Mouse (Mus musculus): Measurements from ENCODE around the gene Cadps. TPM values are rescaled to one million over a fixed set of nuclear protein-coding genes. Genes with fewer than 3 reads are reported as not detected.

Gene Cadps
- total and polyA plus RNA-seq, 2 experiments = under 0.01 TPM; not detected in 1

DNA sequence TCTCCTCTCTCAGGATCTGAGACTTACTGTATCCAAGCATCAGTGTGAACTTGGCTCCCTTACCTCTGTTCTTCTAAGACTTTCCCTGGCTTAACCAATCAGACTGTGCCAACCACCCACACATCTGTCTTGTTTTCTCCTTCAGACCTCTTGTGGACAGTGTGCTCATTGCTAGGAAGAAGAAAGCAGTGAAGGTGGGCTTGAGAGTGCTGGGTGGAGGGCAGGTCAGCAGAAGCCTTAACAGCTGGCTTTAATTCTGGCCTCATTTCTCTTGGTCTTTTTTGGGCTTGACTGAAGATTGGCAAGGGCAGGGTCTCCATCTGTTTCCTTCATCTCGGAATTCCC, 262.7 kb downstream of the Cadps start:
- 56% methylated on average over 1 of the region's 1 CpGs for WGBS
- no peak overlapping the region for H3K9ac ChIP-seq (ENCODE audit: low read depth, low read length)
- H3K4me3 ChIP-seq (ENCODE audit: insufficient read depth, low read depth, low read length) = no peak overlapping the region
- no peak overlapping the region for H3K27ac ChIP-seq (replicated peaks; ENCODE audit: insufficient read depth, low read depth, low read length)
- H3K27me3 ChIP-seq (ENCODE audit: control insufficient read depth, insufficient read depth, low read length) = no peaks in the 10 kb centered on the region
- no peaks in the 10 kb centered on the region for H3K36me3 ChIP-seq (ENCODE audit: control insufficient read depth, insufficient read depth, low read length)
- H3K79me2 ChIP-seq (ENCODE audit: control insufficient read depth, insufficient read depth, low read length) = no peaks in the 10 kb centered on the region
- no peaks in the 10 kb centered on the region for H3K4me1 ChIP-seq (ENCODE audit: control insufficient read depth, insufficient read depth, low read length)
- no peak for TF ChIP-seq CTCF (IDR thresholded peaks at IDR 0.05; ENCODE audit: low read depth, low read length)
- no peak for TF ChIP-seq POLR2A (IDR thresholded peaks at IDR 0.05; ENCODE audit: extremely low read depth, insufficient read depth, low read length)
- DNase-seq (ENCODE audit: extremely low read depth, low read depth, low spot score) = no peak

DNA sequence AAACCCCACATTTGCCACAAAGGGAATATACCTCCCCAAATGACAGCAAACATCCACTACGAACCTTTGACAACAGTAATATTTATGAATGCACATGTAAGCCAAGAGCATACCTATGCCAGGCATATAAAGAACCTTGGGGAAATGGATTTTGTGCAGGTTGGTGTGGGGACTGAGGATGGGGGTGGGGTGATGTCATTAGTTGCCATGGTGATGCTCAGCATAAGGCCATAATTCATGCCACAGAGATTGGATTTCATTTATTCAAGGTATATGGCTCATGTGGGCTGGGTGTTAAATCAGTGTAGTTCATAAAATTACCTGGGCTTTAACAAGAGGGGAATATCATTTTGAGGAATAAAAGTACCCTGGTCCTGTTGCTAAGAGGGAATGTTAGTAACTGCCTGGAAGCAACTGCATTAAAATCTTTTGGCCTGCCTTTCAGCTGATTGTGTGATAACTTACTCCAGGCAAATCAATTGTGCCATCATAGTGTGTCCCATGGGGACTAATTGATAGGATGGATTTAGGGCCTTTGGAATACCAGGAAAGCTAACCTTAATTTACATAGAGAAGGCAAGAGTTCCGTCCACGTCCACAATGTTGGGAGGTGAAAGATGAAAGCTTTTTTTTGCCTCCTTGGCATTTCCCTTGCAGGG, 263.2 kb downstream of the Cadps start:
- TF ChIP-seq POLR2A (IDR thresholded peaks at IDR 0.05; ENCODE audit: extremely low read depth, insufficient read depth, low read length) (no peak), CTCF (IDR thresholded peaks at IDR 0.05; ENCODE audit: low read depth, low read length) (no peak)
- no peaks in the 10 kb centered on the region for H3K36me3 ChIP-seq (ENCODE audit: control insufficient read depth, insufficient read depth, low read length)
- DNase-seq (ENCODE audit: extremely low read depth, low read depth, low spot score) = no peak
- no peaks in the 10 kb centered on the region for H3K4me1 ChIP-seq (ENCODE audit: control insufficient read depth, insufficient read depth, low read length)
- H3K27me3 ChIP-seq (ENCODE audit: control insufficient read depth, insufficient read depth, low read length) = no peaks in the 10 kb centered on the region
- no peak overlapping the region for H3K4me3 ChIP-seq (ENCODE audit: insufficient read depth, low read depth, low read length)
- no peaks in the 10 kb centered on the region for H3K79me2 ChIP-seq (ENCODE audit: control insufficient read depth, insufficient read depth, low read length)
- 71% methylated on average over 3 of the region's 3 CpGs for WGBS
- no peak overlapping the region for H3K9ac ChIP-seq (ENCODE audit: low read depth, low read length)
- H3K27ac ChIP-seq (replicated peaks; ENCODE audit: insufficient read depth, low read depth, low read length) = no peak overlapping the region

DNA sequence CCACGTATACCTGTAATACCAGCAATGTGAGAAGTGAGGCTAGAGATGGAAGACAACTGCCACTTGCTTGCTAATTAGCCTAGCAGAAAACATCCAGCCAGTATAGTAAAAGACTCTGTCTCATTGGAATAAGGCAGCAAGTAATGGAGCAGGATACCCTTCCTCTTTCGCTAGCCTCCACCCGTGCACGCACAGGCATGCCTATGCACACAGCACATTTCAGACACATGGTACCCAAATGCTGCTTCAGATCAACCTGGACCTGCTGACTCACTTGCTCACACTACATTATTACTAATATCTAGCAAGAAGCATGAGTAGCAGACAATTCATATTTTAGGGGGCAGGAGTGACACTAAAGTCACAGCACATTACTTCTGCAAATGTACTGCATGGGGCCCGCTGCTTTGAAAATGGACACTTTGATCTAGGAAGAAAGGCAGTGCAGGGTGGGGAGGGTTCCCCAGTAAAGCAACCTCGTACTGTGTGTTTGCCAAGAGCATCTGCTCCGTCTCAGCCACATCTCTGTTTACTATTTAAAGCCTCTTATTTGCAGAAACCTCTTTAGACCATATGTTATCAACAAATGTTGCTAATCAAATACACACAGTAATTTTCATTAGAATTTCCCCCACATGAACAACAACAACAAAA, 263.8 kb downstream of the Cadps start:
- Histone ChIP-seq H3K4me3 (ENCODE audit: insufficient read depth, low read depth, low read length) (no peak overlapping the region), H3K79me2 (ENCODE audit: control insufficient read depth, insufficient read depth, low read length) (no peaks in the 10 kb centered on the region), H3K27me3 (ENCODE audit: control insufficient read depth, insufficient read depth, low read length) (no peaks in the 10 kb centered on the region), H3K4me1 (ENCODE audit: control insufficient read depth, insufficient read depth, low read length) (no peaks in the 10 kb centered on the region), H3K9ac (ENCODE audit: low read depth, low read length) (no peak overlapping the region), H3K36me3 (ENCODE audit: control insufficient read depth, insufficient read depth, low read length) (no peaks in the 10 kb centered on the region), H3K27ac (replicated peaks; ENCODE audit: insufficient read depth, low read depth, low read length) (no peak overlapping the region)
- TF ChIP-seq CTCF (IDR thresholded peaks at IDR 0.05; ENCODE audit: low read depth, low read length) (no peak), POLR2A (IDR thresholded peaks at IDR 0.05; ENCODE audit: extremely low read depth, insufficient read depth, low read length) (no peak)
- DNase-seq (ENCODE audit: extremely low read depth, low read depth, low spot score) = no peak
- WGBS = 64% methylated on average over 7 of the region's 7 CpGs

DNA sequence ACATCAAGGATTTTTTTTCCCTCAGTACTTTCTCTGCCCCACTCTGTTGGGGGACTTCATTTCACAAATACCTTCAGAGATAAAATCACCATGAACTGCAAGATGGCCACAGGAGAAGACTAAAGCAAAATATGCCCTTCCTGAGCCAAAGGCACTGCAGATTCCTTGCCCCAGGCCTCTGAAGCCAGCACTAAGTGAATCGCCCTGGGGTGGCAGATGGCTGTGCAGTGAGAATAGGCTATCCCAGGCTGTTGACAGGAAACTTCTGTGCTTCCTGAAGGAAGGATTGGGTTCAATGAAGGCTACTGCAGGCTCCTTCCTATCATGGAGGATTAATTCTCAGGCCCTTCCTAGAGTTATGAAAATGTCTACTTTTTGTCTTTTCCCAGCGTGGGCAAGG, 268.4 kb downstream of the Cadps start:
- WGBS = 53% methylated on average over 2 of the region's 2 CpGs
- H3K27ac ChIP-seq (replicated peaks; ENCODE audit: insufficient read depth, low read depth, low read length) = no peak overlapping the region
- H3K36me3 ChIP-seq (ENCODE audit: control insufficient read depth, insufficient read depth, low read length) = no peaks in the 10 kb centered on the region
- TF ChIP-seq CTCF (IDR thresholded peaks at IDR 0.05; ENCODE audit: low read depth, low read length) (no peak), POLR2A (IDR thresholded peaks at IDR 0.05; ENCODE audit: extremely low read depth, insufficient read depth, low read length) (no peak)
- H3K79me2 ChIP-seq (ENCODE audit: control insufficient read depth, insufficient read depth, low read length) = no peaks in the 10 kb centered on the region
- H3K4me1 ChIP-seq (ENCODE audit: control insufficient read depth, insufficient read depth, low read length) = no peaks in the 10 kb centered on the region
- no peaks in the 10 kb centered on the region for H3K27me3 ChIP-seq (ENCODE audit: control insufficient read depth, insufficient read depth, low read length)
- no peak overlapping the region for H3K9ac ChIP-seq (ENCODE audit: low read depth, low read length)
- DNase-seq (ENCODE audit: extremely low read depth, low read depth, low spot score) = no peak
- H3K4me3 ChIP-seq (ENCODE audit: insufficient read depth, low read depth, low read length) = no peak overlapping the region

DNA sequence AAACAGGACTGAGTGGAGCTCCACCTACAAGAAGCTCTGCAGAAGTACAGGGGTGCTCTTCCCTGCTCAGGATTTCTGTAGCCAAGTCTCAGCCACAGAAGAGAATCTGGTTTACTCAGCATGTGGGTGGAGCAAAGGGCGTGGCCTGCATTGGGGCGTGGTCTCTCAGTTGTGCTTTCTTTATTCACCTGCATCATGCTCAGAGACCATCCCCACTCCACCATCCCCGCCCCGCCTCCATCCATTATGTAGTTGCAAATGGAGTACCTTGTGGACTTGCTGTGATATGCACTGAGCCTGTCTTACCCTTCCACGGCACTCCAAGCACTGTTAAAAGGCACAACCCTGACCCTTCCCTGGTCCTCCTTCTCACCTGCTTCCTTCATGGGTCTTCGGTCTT, 271.5 kb downstream of the Cadps start:
- H3K9ac ChIP-seq (ENCODE audit: low read depth, low read length) = no peak overlapping the region
- WGBS = 40% methylated on average over 6 of the region's 6 CpGs
- DNase-seq (ENCODE audit: extremely low read depth, low read depth, low spot score) = no peak
- TF ChIP-seq CTCF (IDR thresholded peaks at IDR 0.05; ENCODE audit: low read depth, low read length) (no peak), POLR2A (IDR thresholded peaks at IDR 0.05; ENCODE audit: extremely low read depth, insufficient read depth, low read length) (no peak)
- H3K27ac ChIP-seq (replicated peaks; ENCODE audit: insufficient read depth, low read depth, low read length) = no peak overlapping the region
- no peaks in the 10 kb centered on the region for H3K36me3 ChIP-seq (ENCODE audit: control insufficient read depth, insufficient read depth, low read length)
- H3K4me3 ChIP-seq (ENCODE audit: insufficient read depth, low read depth, low read length) = no peak overlapping the region
- no peaks in the 10 kb centered on the region for H3K4me1 ChIP-seq (ENCODE audit: control insufficient read depth, insufficient read depth, low read length)
- no peaks in the 10 kb centered on the region for H3K79me2 ChIP-seq (ENCODE audit: control insufficient read depth, insufficient read depth, low read length)
- no peaks in the 10 kb centered on the region for H3K27me3 ChIP-seq (ENCODE audit: control insufficient read depth, insufficient read depth, low read length)

DNA sequence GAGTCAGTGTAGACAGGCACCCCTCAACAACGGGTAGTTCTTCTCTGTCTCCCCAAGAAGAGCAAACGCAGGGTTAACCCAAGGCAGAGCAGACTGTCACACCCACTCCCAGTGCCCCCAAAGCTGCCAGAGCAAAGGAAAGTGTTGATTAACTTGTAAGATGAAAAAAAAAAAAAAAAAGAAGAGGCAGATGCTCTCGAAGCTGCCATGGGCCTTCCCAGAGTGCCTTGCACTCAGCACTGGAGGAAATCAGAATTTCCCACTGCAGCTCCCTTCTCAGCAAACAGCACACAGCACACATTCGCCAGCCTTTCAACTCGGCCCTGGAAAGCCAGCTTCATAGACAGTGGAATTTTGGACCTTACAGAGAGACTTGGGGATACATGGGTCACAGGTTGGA, 271.9 kb downstream of the Cadps start:
- no peak for TF ChIP-seq POLR2A (IDR thresholded peaks at IDR 0.05; ENCODE audit: extremely low read depth, insufficient read depth, low read length)
- TF ChIP-seq CTCF (IDR thresholded peaks at IDR 0.05; ENCODE audit: low read depth, low read length) = no peak
- Histone ChIP-seq H3K27ac (replicated peaks; ENCODE audit: insufficient read depth, low read depth, low read length) (no peak overlapping the region), H3K36me3 (ENCODE audit: control insufficient read depth, insufficient read depth, low read length) (no peaks in the 10 kb centered on the region), H3K4me1 (ENCODE audit: control insufficient read depth, insufficient read depth, low read length) (no peaks in the 10 kb centered on the region), H3K79me2 (ENCODE audit: control insufficient read depth, insufficient read depth, low read length) (no peaks in the 10 kb centered on the region), H3K4me3 (ENCODE audit: insufficient read depth, low read depth, low read length) (no peak overlapping the region), H3K27me3 (ENCODE audit: control insufficient read depth, insufficient read depth, low read length) (no peaks in the 10 kb centered on the region), H3K9ac (ENCODE audit: low read depth, low read length) (no peak overlapping the region)
- WGBS = 45% methylated on average over 5 of the region's 5 CpGs
- DNase-seq (ENCODE audit: extremely low read depth, low read depth, low spot score) = no peak
